Mouse (Mus musculus) brain, embryonic 14.5 days (tissue): ENCODE data around the gene Polr3g.

Source experiments
- CTCF ChIP-seq: fragments of 200-500 bp; IDR thresholded peaks from 2 replicates; pipeline ENCODE4 v1.5.1; 2012; ENCODE audit warnings: inconsistent platforms, mild to moderate bottlenecking, moderate library complexity, borderline replicate concordance; ENCODE audit not compliant: insufficient read depth, insufficient read length; ENCODE audit errors: extremely low read depth
- POLR2A ChIP-seq: fragments of 200-500 bp; IDR thresholded peaks from 2 replicates; pipeline ENCODE4 v1.6.1; 2012; ENCODE audit warnings: mild to moderate bottlenecking, inconsistent platforms, borderline replicate concordance; ENCODE audit not compliant: poor library complexity, insufficient read depth, insufficient read length, severe bottlenecking; ENCODE audit errors: extremely low read depth

GRCm38 (mm10) chr13:81663566-81664330 lies 47.1 kb downstream of the Polr3g start:
- TF ChIP-seq POLR2A = no peak
- no peak for TF ChIP-seq CTCF
